Mouse (Mus musculus) macrophage (primary cell): Measurements from ENCODE around the gene Rab25. TPM values are rescaled to one million over a fixed set of nuclear protein-coding genes. Genes with fewer than 3 reads are reported as not detected.

Experiments used
- H3K27ac ChIP-seq: fragments of 350-480 bp; formaldehyde crosslinking; 2 replicates; pipeline ENCODE4 v1.9.0; 2021
- H3K36me3 ChIP-seq: fragments of 350-480 bp; formaldehyde crosslinking; 2 replicates; pipeline ENCODE4 v1.9.0; 2021; ENCODE audit errors: inconsistent target
- H3K4me3 ChIP-seq: fragments of 350-480 bp; formaldehyde crosslinking; 2 replicates; pipeline ENCODE4 v1.9.0; 2021; ENCODE audit errors: inconsistent target
- H3K79me2 ChIP-seq: fragments of 350-480 bp; formaldehyde crosslinking; 2 replicates; pipeline ENCODE4 v1.9.0; 2021; ENCODE audit errors: inconsistent target
- WGBS: methylation state at CpG from one replicate; pipeline ENCODE4 v1.1.7; 2026; ENCODE audit warnings: inconsistent platforms; ENCODE audit not compliant: missing documents; 5-methylcytosine and 5-hydroxymethylcytosine counted together
- polyA plus RNA-seq: library from polyadenylated mRNA; stranded (reverse); fragments of 250-400 nt; gene quantifications from 3 replicates; pipeline ENCODE4 v1.2.4, GENCODE M21; 2018; ENCODE audit warnings: inconsistent platforms

The Rab25 gene
- polyA plus RNA-seq, 1 experiment from 2014 or later = not detected

DNA sequence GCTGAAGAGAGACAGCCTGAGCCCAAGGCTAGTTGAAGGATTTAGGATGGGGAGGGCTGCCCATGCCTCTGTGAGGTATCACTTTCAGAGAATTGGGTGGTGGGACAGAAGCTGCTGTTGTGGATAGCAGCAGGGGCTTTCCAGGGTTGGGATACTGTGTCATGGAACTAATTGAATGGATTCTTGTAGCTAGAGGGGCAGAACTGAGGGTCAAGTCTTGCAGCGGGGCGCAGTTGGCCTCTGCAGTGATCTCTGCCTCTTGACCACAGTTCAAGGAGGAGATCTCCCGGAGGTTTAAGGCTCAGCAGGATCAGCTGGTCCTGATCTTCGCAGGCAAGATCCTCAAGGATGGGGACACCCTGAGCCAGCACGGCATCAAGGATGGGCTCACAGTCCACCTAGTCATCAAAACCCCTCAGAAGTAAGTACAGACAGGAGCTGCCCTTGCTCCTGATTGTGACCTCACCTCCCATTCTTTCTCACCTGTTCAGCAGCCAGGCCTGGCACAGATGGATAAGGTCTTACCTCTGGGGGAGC is 7.0 kb upstream of the Rab25 start:
- 91% methylated on average over 5 of the region's 5 CpGs for WGBS
- H3K36me3 ChIP-seq = peaks cover 18% of the 10 kb centered on the region
- H3K4me3 ChIP-seq = no peak overlapping the region
- peaks cover 30% of the 10 kb centered on the region for H3K79me2 ChIP-seq
- no peak overlapping the region for H3K27ac ChIP-seq

DNA sequence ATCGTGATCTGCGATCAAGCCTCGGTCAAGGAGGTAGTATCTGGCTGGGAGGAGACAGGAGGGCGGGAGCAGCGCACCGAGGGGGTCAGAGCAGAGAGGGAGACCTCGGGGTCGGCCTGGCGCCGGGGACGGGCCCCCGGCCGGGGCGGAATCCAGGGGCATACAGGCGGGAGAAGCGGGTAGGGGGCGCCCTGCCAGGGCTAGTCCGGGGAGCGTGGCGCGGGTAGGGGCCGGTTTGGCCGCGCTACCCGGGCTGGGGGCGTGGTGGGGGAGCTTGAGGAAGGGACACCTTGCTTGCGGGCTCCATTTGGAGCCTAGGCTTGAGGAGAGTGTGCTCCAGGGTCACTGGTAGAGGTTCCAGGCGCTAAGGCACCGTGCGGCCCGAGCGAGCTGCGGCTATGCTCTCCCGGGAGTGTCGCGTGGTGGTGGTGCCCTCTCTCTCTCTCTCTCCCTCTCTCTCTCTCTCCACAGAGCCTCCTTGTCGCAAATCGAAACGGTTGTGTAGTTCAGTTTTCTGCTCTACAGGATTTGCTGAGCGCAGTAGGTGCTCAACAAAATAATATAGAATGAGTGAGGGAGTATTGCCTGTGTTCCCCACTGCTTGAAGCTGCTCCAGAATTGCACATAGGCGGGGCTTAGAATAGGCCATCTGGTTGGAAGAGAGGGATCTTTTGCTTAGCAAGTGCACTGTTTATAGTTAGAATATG is 5.9 kb upstream of the Rab25 start:
- Histone ChIP-seq H3K79me2 (peaks cover 30% of the 10 kb centered on the region), H3K36me3 (peaks cover 10% of the 10 kb centered on the region; the same call in 1 of the 2 replicates), H3K4me3 (peak overlapping the region; percentile 53), H3K27ac (peak overlapping the region; percentile 10; the same call in 1 of the 2 replicates)
- under 1% methylated on average over 36 of the region's 41 CpGs for WGBS

- Histone ChIP-seq H3K4me3 (peak within 1 kb of the TSS; percentile 91), H3K27ac (peak within 1 kb of the TSS; percentile 84), H3K36me3 (peaks cover 12% of the 10 kb centered on the region; the same call in 1 of the 2 replicates), H3K79me2 (peaks cover 30% of the 10 kb centered on the region)
- 1% methylated on average over 23 of the region's 37 CpGs for WGBS
Observed at GRCm38 (mm10) chr3:88553525-88553879, 5.4 kb upstream of the Rab25 start, which contains the start of gene Ubqln4. Gene Ubqln4 (plus strand): TSS chr3:88553758.

DNA sequence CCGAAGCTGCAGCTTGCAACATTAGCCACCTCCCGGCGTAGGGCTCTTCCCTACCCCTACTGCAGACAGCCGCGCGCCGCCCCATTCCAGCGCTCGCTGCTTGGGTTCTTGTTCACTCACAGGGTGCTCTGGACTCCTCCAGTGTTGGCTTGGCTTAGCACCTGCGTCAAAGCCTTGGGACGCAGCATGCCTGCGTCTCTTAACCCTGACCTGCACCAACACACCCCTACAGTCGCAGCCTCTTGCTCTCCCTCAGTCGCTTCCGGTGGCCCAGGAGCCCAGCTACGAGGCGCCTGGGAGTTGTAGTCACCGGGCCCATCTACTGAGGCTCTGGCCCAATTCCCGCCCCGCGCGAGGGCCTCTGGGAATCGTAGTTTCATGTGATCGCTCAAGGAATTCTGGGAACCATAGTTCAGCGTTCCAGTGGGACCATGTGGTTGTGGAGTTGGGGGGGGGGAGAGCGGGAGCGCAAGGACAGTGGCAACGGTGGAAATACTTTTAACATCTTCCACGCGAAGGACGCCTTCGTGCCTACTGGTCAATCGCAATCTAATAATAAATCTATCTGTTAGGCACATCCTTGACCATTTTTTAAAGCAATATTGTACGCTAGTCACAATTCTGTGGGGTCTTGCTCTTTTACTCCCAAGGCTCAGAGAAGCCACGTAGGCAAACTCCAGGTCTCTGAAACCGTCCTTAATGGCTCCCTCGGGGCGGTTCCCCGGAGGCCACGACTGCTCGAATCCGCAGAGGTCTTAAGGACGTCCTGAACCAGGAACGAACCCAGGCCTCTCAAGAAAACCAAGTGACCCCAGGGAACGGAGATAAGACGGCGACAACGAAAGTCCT is 4.8 kb upstream of the Rab25 start, which contains the start of gene Lamtor2:
Gene Lamtor2 (minus strand): TSS at position 399 of the 849 bp plus-strand sequence.
- H3K4me3 ChIP-seq = peak within 1 kb of the TSS; percentile 91
- WGBS = under 1% methylated on average over 48 of the region's 48 CpGs
- H3K27ac ChIP-seq = peak within 1 kb of the TSS; percentile 84
- peaks cover 10% of the 10 kb centered on the region; the same call in 1 of the 2 replicates for H3K36me3 ChIP-seq
- H3K79me2 ChIP-seq = peaks cover 30% of the 10 kb centered on the region

DNA sequence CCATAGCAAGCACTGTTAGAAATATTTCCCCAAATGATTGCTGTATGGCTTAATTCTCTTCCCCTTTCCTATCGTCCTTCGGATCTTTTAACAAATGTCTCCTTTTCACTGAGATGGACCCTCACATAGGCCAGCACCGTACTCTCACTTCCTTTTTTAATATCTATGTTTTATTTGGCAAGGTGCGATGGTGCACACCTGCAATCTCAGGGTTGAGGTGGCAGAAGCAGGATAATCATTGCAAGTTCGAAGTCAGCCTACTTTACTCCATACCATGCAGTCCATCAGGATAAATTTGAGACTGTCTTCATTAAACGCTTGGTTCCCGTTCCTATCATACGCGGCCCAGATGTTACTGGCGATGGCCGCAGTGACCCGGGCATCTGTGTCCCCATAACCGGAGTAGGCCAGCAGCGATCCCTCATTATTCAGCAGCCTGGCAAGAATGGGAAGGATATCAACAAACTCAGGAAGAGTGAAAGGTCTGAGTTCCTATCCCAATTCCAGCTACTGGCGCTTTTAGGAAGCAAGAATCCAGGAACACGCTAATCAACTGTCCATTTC is 4.1 kb upstream of the Rab25 start:
- H3K79me2 ChIP-seq = peaks cover 30% of the 10 kb centered on the region
- H3K27ac ChIP-seq = peak overlapping the region; percentile 84
- peaks cover 10% of the 10 kb centered on the region; the same call in 1 of the 2 replicates for H3K36me3 ChIP-seq
- 2% methylated on average over 16 of the region's 16 CpGs for WGBS
- peak overlapping the region; percentile 91 for H3K4me3 ChIP-seq

DNA sequence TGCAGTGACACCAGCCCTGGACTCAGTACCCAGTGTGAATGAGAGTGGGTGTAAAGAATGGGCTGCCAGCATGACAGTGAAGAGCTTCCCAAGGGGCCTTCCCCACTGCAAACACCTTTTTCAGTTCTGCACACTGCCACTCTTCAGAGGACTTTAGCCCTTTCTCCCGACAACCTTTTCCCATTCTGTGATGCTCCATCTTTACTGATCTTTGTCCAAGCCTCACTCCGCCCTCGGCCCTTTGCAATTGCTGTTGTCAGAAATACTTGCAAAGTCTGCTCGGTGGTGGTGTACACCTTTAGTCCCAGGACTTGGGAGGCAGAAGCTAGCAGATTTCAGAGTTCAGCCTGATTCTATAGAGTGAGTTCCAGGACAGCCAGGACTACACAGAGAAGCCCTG is 3.5 kb upstream of the Rab25 start:
- Histone ChIP-seq H3K4me3 (peak overlapping the region; percentile 91), H3K36me3 (peaks cover 10% of the 10 kb centered on the region; the same call in 1 of the 2 replicates), H3K79me2 (peaks cover 30% of the 10 kb centered on the region), H3K27ac (no peak overlapping the region)
- WGBS = 83% methylated on average over 4 of the region's 4 CpGs

- Histone ChIP-seq H3K27ac (no peak overlapping the region), H3K4me3 (no peak overlapping the region), H3K79me2 (peaks cover 15% of the 10 kb centered on the region), H3K36me3 (peaks cover 10% of the 10 kb centered on the region; the same call in 1 of the 2 replicates)
- WGBS = 90% methylated on average over 6 of the region's 6 CpGs
Observed at GRCm38 (mm10) chr3:88546674-88547418, 1.3 kb downstream of the Rab25 start.

DNA sequence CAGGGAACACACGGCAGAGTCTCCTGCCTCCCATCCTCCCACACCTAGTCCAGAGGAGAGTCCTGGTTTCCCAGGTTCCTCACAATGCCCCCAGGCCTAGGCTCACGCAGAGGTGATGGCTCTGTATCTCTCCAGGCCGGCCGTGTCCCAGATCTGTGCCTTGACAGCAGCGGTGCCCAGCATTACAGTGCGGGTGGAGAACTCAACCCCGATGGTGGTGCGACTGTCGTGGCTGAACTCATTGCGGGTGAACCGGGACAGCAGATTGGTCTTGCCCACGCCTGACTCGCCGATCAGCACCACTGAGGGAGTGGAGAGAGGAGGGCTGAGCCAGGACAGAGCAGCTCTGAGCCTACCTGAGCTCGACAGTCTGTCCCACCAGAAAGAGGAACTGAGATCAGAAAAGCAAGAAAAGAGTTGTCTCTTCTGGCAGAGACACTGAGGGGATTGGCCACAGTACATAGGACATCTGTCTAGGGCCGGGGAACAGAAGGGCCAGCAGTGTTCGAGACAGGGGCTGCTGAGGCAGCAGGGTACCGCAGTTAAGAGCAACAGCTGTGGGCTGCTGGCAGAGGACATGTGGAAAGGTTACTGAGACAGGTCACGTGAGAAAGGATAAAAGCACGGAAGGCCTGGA is 3.0 kb downstream of the Rab25 start:
- no peaks in the 10 kb centered on the region for H3K79me2 ChIP-seq
- H3K27ac ChIP-seq = no peak overlapping the region
- no peak overlapping the region for H3K4me3 ChIP-seq
- 65% methylated on average over 20 of the region's 20 CpGs for WGBS
- peaks cover 10% of the 10 kb centered on the region; the same call in 1 of the 2 replicates for H3K36me3 ChIP-seq

DNA sequence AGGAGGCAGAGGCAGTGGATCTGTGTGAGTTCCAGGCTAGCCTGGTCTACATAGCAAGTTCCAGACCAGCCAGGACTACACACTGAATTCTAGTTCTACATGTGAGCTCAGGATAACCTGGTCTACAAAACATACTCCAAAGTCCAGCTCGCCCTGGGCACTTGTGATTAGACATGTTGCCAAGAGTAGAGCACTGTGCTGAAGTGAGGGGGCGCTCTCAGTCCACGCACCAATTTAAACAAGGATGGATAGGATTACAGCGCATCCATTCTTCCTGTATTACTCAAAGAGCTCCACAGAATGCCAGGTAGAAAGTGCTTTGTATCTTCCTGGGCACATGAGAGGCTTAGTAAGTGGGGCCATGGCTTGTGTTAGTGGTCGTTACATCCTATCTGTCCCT is 3.6 kb downstream of the Rab25 start:
- 85% methylated on average over 5 of the region's 5 CpGs for WGBS
- Histone ChIP-seq H3K4me3 (no peak overlapping the region), H3K27ac (no peak overlapping the region), H3K79me2 (no peaks in the 10 kb centered on the region), H3K36me3 (peaks cover 10% of the 10 kb centered on the region; the same call in 1 of the 2 replicates)

DNA sequence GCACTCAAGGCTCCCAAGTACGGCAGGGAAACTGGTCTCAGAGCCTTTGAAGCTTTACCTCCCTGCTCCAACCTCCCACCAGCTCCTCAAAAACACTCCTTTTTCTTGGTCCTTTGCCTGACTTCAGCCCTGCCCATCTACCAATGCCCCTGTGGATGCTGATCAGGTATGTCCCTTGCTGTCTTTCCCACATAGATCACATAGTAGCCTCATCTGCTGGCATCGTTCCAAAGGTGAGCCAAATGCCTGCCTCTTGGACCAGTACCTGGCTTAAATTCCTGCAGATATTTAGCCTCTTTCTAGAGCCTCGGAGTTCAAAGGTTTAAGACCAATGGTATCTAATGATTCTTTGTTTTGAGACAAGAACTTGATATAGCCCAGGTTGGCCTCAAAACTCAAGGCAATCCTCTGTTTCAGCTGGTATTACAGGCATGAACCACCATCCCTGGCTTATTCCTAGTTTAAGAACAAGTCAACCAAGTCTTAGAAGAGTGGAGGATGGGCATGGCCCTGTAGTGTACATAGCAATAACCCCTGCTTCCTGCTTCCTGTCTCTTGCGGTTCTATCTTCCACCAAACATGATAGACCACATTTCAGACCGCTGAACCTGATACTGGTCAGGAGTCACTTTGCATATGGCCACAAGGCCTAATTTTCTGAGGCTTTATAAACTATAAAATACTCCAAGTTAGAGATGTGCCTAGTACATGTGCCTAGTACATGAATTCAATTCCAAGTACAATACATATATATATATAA is 4.3 kb downstream of the Rab25 start:
- Histone ChIP-seq H3K36me3 (peaks cover 5% of the 10 kb centered on the region; the same call in 1 of the 2 replicates), H3K27ac (no peak overlapping the region), H3K79me2 (no peaks in the 10 kb centered on the region), H3K4me3 (no peak overlapping the region)
- 59% methylated on average over 5 of the region's 5 CpGs for WGBS

DNA sequence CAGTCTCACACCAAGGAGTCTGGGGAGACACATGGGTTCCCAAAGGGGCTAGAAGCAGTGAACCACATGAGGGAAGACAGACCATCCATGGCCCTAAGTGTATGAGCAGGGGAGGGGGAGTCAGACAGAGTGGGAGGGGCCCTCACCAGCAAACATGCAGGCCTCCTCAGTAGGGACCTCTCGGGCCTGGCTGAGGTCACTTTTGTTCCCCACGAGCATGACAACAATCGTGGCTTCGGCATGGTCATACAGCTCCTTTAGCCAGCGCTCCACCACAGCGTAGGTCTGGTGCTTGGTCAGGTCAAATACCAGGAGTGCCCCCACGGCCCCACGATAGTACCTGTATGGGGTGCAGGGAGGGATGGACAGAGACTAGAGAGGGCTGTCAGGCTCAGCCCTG is 4.9 kb downstream of the Rab25 start:
- Histone ChIP-seq H3K79me2 (no peaks in the 10 kb centered on the region), H3K27ac (no peak overlapping the region), H3K36me3 (no peaks in the 10 kb centered on the region), H3K4me3 (no peak overlapping the region)
- 95% methylated on average over 8 of the region's 8 CpGs for WGBS

GRCm38 (mm10) chr3:88542486-88542885 is 5.6 kb downstream of the Rab25 start:
- H3K36me3 ChIP-seq = no peaks in the 10 kb centered on the region
- H3K79me2 ChIP-seq = no peaks in the 10 kb centered on the region
- no peak overlapping the region for H3K27ac ChIP-seq
- no peak overlapping the region for H3K4me3 ChIP-seq
- 95% methylated on average over 4 of the region's 4 CpGs for WGBS
